Mouse (Mus musculus): ENCODE measurements around the gene Epb41l2.

The Epb41l2 gene

GRCm38 (mm10) chr10:25359208-25359958, at the start of gene Epb41l2:
Epb41l2 (plus strand) TSS chr10:25359798.
- in situ Hi-C loops (cut with MseI, MboI), result no loop called here

GRCm38 (mm10) chr10:25309996-25310395, 49.6 kb upstream of the Epb41l2 start:
- in situ Hi-C loops (cut with MseI, MboI), result no loop called here

GRCm38 (mm10) chr10:25310736-25311135, 48.9 kb upstream of the Epb41l2 start:
- in situ Hi-C loops (cut with MseI, MboI), result no loop called here

- in situ Hi-C loops (cut with MseI, MboI), result no loop called here
Measured at GRCm38 (mm10) chr10:25311554-25312212, 47.9 kb upstream of the Epb41l2 start.

GRCm38 (mm10) chr10:25313856-25314584, 45.6 kb upstream of the Epb41l2 start:
- in situ Hi-C loops (cut with MseI, MboI), result no loop called here

- in situ Hi-C loops (cut with MseI, MboI), result no loop called here
Measured at GRCm38 (mm10) chr10:25317665-25318064, 41.9 kb upstream of the Epb41l2 start.

GRCm38 (mm10) chr10:25318405-25318804, 41.2 kb upstream of the Epb41l2 start:
- in situ Hi-C loops (cut with MseI, MboI), result no loop called here

GRCm38 (mm10) chr10:25319531-25319930, 40.1 kb upstream of the Epb41l2 start:
- in situ Hi-C loops (cut with MseI, MboI), result no loop called here

- in situ Hi-C loops (cut with MseI, MboI), result no loop called here
Measured at GRCm38 (mm10) chr10:25321198-25321597, 38.4 kb upstream of the Epb41l2 start.

GRCm38 (mm10) chr10:25325690-25326089, 33.9 kb upstream of the Epb41l2 start:
- in situ Hi-C loops (cut with MseI, MboI), result no loop called here

GRCm38 (mm10) chr10:25327511-25327910, 32.1 kb upstream of the Epb41l2 start:
- in situ Hi-C loops (cut with MseI, MboI), result no loop called here

- in situ Hi-C loops (cut with MseI, MboI), result no loop called here
Measured at GRCm38 (mm10) chr10:25330094-25330493, 29.5 kb upstream of the Epb41l2 start.

GRCm38 (mm10) chr10:25331321-25332049, 28.1 kb upstream of the Epb41l2 start:
- in situ Hi-C loops (cut with MseI, MboI), result no loop called here

- in situ Hi-C loops (cut with MseI, MboI), result no loop called here
Measured at GRCm38 (mm10) chr10:25333390-25334079, 26.1 kb upstream of the Epb41l2 start.

- in situ Hi-C loops (cut with MseI, MboI), result no loop called here
Measured at GRCm38 (mm10) chr10:25340675-25341074, 18.9 kb upstream of the Epb41l2 start.

- in situ Hi-C loops (cut with MseI, MboI), result no loop called here
Measured at GRCm38 (mm10) chr10:25342801-25343200, 16.8 kb upstream of the Epb41l2 start.

GRCm38 (mm10) chr10:25353941-25354340, 5.7 kb upstream of the Epb41l2 start:
- in situ Hi-C loops (cut with MseI, MboI), result no loop called here

- in situ Hi-C loops (cut with MseI, MboI), result no loop called here
Measured at GRCm38 (mm10) chr10:25354390-25354789, 5.2 kb upstream of the Epb41l2 start.

- in situ Hi-C loops (cut with MseI, MboI), result no loop called here
Measured at GRCm38 (mm10) chr10:25359959-25360811, 587 bp downstream of the Epb41l2 start.

GRCm38 (mm10) chr10:25362235-25362634, 2.6 kb downstream of the Epb41l2 start:
- in situ Hi-C loops (cut with MseI, MboI), result no loop called here

Data from mouse trophoblast stem cell (cell line).